Mouse (Mus musculus): Measurements from ENCODE around the gene Tmem262. TPM values are rescaled to one million over a fixed set of nuclear protein-coding genes. Genes with fewer than 3 reads are reported as not detected.
"Not testable (repeated sequence)": the region's sequence is repeated elsewhere in the genome, so short reads cannot be mapped to it uniquely, and the experiment has no call there.

Gene Tmem262
- polyA plus RNA-seq (2015; fragmentation: Nextera tagmentation; extraction: Ambion mirVana): not detected in 2 replicates

- WGBS: 88% methylated on average over 12 of the region's 12 CpGs
- H3K4me1 ChIP-seq: peaks cover 26% of the 10 kb centered on the region
- peaks cover 28% of the 10 kb centered on the region for H3K36me3 ChIP-seq
- no peak for ATAC-seq (ENCODE audit: borderline replicate concordance, extremely low read depth, low FRiP score, low TSS enrichment)
- no peak within 1 kb of the TSS for H3K4me2 ChIP-seq
- no peak within 1 kb of the TSS for H3K4me3 ChIP-seq
- no peak within 1 kb of the TSS for H3K9ac ChIP-seq
- no peaks in the 10 kb centered on the region for H3K27me3 ChIP-seq
- H3K9me3 ChIP-seq: no peaks in the 10 kb centered on the region
- no peak within 1 kb of the TSS for H3K27ac ChIP-seq
Observed at GRCm38 (mm10) chr19:6079983-6080480, at the start of gene Tmem262. Tmem262 (plus strand) TSS chr19:6080033.

GRCm38 (mm10) chr19:6030520-6031280 lies 49.1 kb upstream of the Tmem262 start:
- H3K9me3 ChIP-seq: no peaks in the 10 kb centered on the region
- no peaks in the 10 kb centered on the region for H3K4me1 ChIP-seq
- ATAC-seq (ENCODE audit: borderline replicate concordance, extremely low read depth, low FRiP score, low TSS enrichment): no peak
- no peak overlapping the region for H3K4me3 ChIP-seq
- H3K27ac ChIP-seq: no peak overlapping the region
- no peaks in the 10 kb centered on the region; the same call in 1 of the 2 replicates for H3K27me3 ChIP-seq
- H3K9ac ChIP-seq: no peak overlapping the region
- 61% methylated on average over 14 of the region's 14 CpGs for WGBS
- no peaks in the 10 kb centered on the region for H3K36me3 ChIP-seq
- H3K4me2 ChIP-seq: no peak overlapping the region

- 68% methylated on average over 9 of the region's 9 CpGs for WGBS
- Histone ChIP-seq H3K4me3 (no peak overlapping the region), H3K27ac (no peak overlapping the region), H3K27me3 (no peaks in the 10 kb centered on the region; the same call in 1 of the 2 replicates), H3K9ac (no peak overlapping the region), H3K4me2 (no peak overlapping the region), H3K36me3 (no peaks in the 10 kb centered on the region), H3K4me1 (no peaks in the 10 kb centered on the region), H3K9me3 (no peaks in the 10 kb centered on the region)
- no peak for ATAC-seq (ENCODE audit: borderline replicate concordance, extremely low read depth, low FRiP score, low TSS enrichment)
Observed at GRCm38 (mm10) chr19:6035966-6036585, 43.8 kb upstream of the Tmem262 start.

GRCm38 (mm10) chr19:6037695-6038094 lies 42.1 kb upstream of the Tmem262 start:
- no peaks in the 10 kb centered on the region for H3K4me1 ChIP-seq
- no peak overlapping the region for H3K27ac ChIP-seq
- no peaks in the 10 kb centered on the region for H3K9me3 ChIP-seq
- no peak overlapping the region for H3K9ac ChIP-seq
- H3K4me3 ChIP-seq: no peak overlapping the region
- H3K4me2 ChIP-seq: no peak overlapping the region
- no peak for ATAC-seq (ENCODE audit: borderline replicate concordance, extremely low read depth, low FRiP score, low TSS enrichment)
- H3K27me3 ChIP-seq: no peaks in the 10 kb centered on the region
- H3K36me3 ChIP-seq: no peaks in the 10 kb centered on the region

GRCm38 (mm10) chr19:6038326-6038725 lies 41.5 kb upstream of the Tmem262 start:
- Histone ChIP-seq H3K9me3 (no peaks in the 10 kb centered on the region), H3K4me1 (no peaks in the 10 kb centered on the region), H3K27ac (no peak overlapping the region), H3K9ac (no peak overlapping the region), H3K27me3 (no peaks in the 10 kb centered on the region), H3K36me3 (no peaks in the 10 kb centered on the region), H3K4me2 (no peak overlapping the region), H3K4me3 (no peak overlapping the region)
- WGBS: 73% methylated on average over 7 of the region's 7 CpGs
- ATAC-seq (ENCODE audit: borderline replicate concordance, extremely low read depth, low FRiP score, low TSS enrichment): no peak

- Histone ChIP-seq H3K4me1 (peaks cover 2% of the 10 kb centered on the region), H3K9me3 (no peaks in the 10 kb centered on the region), H3K9ac (no peak overlapping the region), H3K4me2 (no peak overlapping the region), H3K27me3 (no peaks in the 10 kb centered on the region), H3K4me3 (no peak overlapping the region), H3K36me3 (no peaks in the 10 kb centered on the region), H3K27ac (no peak overlapping the region)
- ATAC-seq (ENCODE audit: borderline replicate concordance, extremely low read depth, low FRiP score, low TSS enrichment): no peak
Observed at GRCm38 (mm10) chr19:6040002-6040401, 39.8 kb upstream of the Tmem262 start.

- H3K27me3 ChIP-seq: no peaks in the 10 kb centered on the region
- H3K4me1 ChIP-seq: peaks cover 10% of the 10 kb centered on the region
- H3K9me3 ChIP-seq: no peaks in the 10 kb centered on the region
- no peak overlapping the region for H3K4me2 ChIP-seq
- no peaks in the 10 kb centered on the region for H3K36me3 ChIP-seq
- ATAC-seq (ENCODE audit: borderline replicate concordance, extremely low read depth, low FRiP score, low TSS enrichment): no peak
- no peak overlapping the region for H3K4me3 ChIP-seq
- H3K9ac ChIP-seq: no peak overlapping the region
- H3K27ac ChIP-seq: no peak overlapping the region
- 70% methylated on average over 9 of the region's 9 CpGs for WGBS
Observed at GRCm38 (mm10) chr19:6042293-6042692, 37.5 kb upstream of the Tmem262 start.

GRCm38 (mm10) chr19:6044102-6044501 lies 35.7 kb upstream of the Tmem262 start:
- H3K27me3 ChIP-seq; ATAC-seq (ENCODE audit: borderline replicate concordance, extremely low read depth, low FRiP score, low TSS enrichment); H3K9me3 ChIP-seq; H3K4me3 ChIP-seq; H3K27ac ChIP-seq; H3K9ac ChIP-seq; H3K4me2 ChIP-seq: not testable (repeated sequence)
- WGBS: 33% methylated on average over 4 of the region's 4 CpGs
- peaks cover 25% of the 10 kb centered on the region for H3K4me1 ChIP-seq
- peaks cover 10% of the 10 kb centered on the region for H3K36me3 ChIP-seq

- H3K4me2 ChIP-seq: peak overlapping the region; percentile 93
- WGBS: 12% methylated on average over 20 of the region's 20 CpGs
- peaks cover 25% of the 10 kb centered on the region for H3K4me1 ChIP-seq
- peak overlapping the region; percentile 92 for H3K4me3 ChIP-seq
- peak; percentile 21; the same call in 1 of the 2 replicates for ATAC-seq (ENCODE audit: borderline replicate concordance, extremely low read depth, low FRiP score, low TSS enrichment)
- H3K36me3 ChIP-seq: peaks cover 25% of the 10 kb centered on the region
- H3K27me3 ChIP-seq: no peaks in the 10 kb centered on the region
- H3K27ac ChIP-seq: peak overlapping the region; percentile 98
- H3K9ac ChIP-seq: peak overlapping the region; percentile 89
- H3K9me3 ChIP-seq: no peaks in the 10 kb centered on the region
Observed at GRCm38 (mm10) chr19:6045366-6046293, 34.2 kb upstream of the Tmem262 start.

- Histone ChIP-seq H3K9ac (peak within 1 kb of the TSS; percentile 89), H3K4me1 (peaks cover 25% of the 10 kb centered on the region), H3K4me3 (peak within 1 kb of the TSS; percentile 92), H3K27ac (peak within 1 kb of the TSS; percentile 98), H3K9me3 (no peaks in the 10 kb centered on the region), H3K27me3 (no peaks in the 10 kb centered on the region), H3K36me3 (peaks cover 34% of the 10 kb centered on the region), H3K4me2 (peak within 1 kb of the TSS; percentile 93)
- ATAC-seq (ENCODE audit: borderline replicate concordance, extremely low read depth, low FRiP score, low TSS enrichment): peak; percentile 90
- under 1% methylated on average over 65 of the region's 65 CpGs for WGBS
Observed at GRCm38 (mm10) chr19:6046294-6047153, 33.3 kb upstream of the Tmem262 start, which contains the start of gene Syvn1. Syvn1 (plus strand) TSS chr19:6046576.

All from lung, embryonic 15.5 days (tissue).